Mouse (Mus musculus): ENCODE results near the gene Gpr171.
A peak's percentile ranks its signal among the peaks of the same experiment; 100 is the strongest.
"Not testable (repeated sequence)": the region's sequence is repeated elsewhere in the genome, so short reads cannot be mapped to it uniquely, and the experiment has no call there.

The Gpr171 gene

DNA sequence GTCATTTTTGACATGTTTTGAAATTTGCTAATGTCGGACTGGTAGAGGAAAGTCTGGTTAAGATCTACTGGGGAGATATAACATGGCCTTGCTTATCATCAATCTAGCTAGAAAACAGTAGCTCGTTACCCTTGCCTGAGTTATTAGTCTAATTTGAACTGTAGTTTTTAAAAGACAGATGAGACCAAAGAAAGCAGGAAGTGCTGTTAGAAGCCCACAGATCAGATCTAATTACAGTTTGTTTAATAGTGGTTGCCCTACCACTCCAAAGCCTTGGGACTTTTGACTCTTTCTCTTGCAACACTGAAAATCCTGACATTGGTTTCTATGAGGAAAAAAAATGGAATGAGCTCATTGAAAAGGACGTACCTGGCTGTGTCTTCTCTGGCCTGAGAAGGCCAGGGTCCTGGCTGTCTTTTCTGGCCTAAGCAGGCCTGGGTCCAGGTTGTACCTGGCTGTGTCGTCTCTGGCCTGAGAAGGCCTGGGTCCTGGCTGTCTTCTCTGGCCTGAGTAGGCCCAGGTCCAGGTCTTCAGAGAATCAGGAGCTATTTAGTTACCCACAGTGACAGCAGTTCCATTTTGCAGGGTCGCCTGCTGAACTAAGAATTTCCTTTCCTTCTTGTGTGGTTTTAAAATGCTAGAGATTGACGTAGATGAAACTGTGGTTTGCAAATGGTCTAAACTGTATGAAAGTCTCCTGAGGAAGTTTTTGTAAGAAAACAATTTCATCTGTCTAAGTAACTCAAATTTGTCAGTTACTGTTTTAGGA, at the start of gene Gpr171:
Gene Gpr171 (minus strand): TSS at position 604 of the 769 bp plus-strand sequence.
- no peak for DNase-seq (ENCODE audit: low spot score in 2 of 2)

- no peak for DNase-seq (ENCODE audit: low spot score in 2 of 2)
Measured at GRCm38 (mm10) chr3:59150624-59151023, 49.0 kb upstream of the Gpr171 start.

- no peak for DNase-seq (ENCODE audit: low spot score in 2 of 2)
Measured at GRCm38 (mm10) chr3:59149646-59150045, 48.0 kb upstream of the Gpr171 start.

- DNase-seq (ENCODE audit: low spot score in 2 of 2) = no peak
Measured at GRCm38 (mm10) chr3:59145194-59145593, 43.6 kb upstream of the Gpr171 start.

DNA sequence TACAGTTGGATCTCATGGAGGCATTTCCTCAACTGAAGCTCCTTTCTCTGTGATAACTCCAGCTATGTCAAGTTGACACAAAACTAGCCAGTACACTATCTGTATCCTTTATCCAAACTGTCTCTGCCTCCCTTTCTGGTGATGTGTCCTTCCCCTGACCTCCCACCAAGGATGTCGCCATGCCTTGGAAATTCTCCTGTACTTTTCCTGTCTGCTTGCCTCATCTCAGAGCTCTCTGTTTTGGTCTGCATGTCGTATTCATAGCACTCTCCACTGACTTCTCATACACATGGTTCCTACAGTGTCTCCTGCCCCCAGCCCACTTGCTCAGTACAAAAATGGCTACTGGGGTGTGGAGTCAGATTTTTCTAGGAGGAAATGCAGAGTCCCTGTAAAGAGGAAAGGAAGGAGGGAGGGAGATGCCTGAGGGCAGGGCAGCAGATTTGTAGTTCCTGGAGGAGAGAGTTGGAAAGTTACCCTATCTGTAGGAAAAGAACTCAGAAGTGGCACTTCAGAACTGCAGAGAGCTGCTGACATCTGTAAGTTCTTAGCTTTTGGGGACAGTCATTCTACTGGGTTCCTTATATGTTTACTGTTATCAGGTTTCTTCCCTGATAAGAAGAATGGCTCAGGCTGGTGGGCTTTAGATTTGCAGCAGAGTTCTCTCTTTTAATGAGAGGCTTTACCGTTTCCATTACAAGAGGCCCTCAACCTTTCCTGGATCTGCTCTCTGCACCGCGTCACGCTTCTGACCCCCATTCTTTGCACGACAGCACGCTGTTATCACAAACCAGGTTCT, 40.1 kb upstream of the Gpr171 start:
- DNase-seq (ENCODE audit: low spot score in 2 of 2) = no peak

DNA sequence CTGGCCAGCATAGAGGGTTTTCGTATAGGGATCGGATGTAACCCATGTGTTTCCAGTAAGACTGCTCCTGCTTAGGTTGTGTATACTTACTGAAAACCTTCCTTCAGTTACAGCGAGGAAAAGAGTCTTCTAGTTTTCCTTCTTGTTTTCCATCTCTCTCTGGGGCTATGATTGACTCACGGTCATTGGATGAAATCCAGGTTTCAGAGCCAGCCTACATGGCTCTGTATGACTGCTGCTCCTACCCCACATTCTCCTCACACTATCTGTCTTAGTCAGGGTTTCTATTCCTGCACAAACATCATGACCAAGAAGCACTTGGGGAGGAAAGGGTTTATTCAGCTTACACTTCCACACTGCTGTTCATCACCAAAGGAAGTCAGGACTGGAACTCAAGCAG, 39.3 kb upstream of the Gpr171 start:
- not testable (repeated sequence) for DNase-seq (ENCODE audit: low spot score in 2 of 2)

DNA sequence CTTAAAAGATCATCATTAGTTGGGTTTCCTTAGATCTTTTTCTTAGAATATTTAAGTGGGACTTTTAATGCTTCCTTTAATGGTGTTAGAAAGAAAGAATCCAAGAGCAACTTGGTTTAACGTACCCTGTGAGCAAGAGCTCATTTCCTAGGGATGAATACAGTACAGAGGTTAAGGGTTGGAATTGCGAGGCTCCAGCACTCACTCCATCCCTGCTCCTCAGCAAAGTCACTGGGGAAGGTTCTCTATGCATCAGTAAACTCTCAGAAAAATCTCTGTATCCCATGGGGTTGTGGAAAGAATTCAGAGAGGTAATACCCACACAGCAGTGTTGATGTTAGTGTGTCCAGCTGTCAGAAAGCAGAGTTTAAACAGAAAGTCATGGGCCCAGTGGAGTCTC, 38.5 kb upstream of the Gpr171 start:
- no peak for DNase-seq (ENCODE audit: low spot score in 2 of 2)

GRCm38 (mm10) chr3:59139651-59140051, 38.0 kb upstream of the Gpr171 start:
- no peak for DNase-seq (ENCODE audit: low spot score in 2 of 2)

DNA sequence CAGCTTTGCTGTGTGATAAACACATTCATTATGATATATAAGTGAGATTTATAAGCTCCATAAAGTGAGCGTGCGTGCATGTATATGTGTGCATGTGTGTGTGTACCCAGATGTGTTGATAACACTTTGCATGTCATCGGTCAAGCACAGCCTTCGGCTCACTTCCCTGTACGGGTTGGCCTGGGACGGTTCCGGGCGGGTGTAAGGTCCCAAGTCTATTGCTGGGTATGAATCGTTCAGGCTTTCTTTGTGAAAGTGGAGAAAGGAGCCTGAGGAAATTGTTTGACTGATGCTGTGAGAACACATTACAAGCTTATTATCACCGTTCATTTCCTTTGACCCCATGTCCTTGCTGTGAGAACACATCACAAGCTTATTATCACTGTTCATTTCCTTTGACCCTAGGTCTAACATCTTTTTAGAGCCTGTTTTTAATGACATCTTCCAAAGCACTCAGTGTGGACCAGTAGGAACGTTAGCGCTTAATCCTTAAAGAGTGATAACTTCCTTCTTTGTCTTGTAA, 37.4 kb upstream of the Gpr171 start:
- no peak for DNase-seq (ENCODE audit: low spot score in 2 of 2)

DNA sequence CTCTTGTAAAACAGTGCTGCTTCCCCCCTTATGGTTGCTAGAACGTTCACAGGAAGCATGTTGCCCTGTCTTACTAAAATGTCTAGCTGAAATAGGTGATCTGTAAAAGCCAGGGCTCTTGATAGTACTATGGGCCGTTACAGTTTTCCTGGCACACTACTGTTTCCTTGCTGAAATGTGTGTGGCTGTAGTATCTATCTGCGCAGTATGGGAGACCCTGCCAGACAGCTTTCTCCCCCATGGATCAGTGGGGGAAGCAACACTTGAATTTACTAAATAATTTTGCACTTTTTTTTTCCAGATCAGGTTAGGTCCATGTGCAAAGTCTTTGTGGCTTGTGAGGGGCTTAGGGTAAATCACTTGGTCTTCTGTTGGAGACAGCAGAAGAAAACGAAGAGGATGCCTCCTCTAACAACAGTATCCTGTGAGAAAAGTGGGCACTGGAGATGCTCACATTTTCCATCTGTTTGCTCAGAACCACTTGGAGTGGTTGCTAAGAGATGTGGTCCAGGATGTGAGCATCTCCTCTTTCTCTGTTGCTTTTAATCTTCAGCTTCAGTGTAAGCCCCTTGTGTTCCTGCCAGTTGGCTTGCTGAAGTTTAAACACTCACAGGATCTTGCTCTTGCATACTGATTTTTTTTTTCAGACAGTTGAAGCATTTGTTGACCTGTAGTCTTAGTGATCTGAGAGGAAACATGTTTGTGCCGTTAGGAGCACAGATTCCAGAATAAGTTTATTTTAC, 34.5 kb upstream of the Gpr171 start:
- no peak for DNase-seq (ENCODE audit: low spot score in 2 of 2)

DNA sequence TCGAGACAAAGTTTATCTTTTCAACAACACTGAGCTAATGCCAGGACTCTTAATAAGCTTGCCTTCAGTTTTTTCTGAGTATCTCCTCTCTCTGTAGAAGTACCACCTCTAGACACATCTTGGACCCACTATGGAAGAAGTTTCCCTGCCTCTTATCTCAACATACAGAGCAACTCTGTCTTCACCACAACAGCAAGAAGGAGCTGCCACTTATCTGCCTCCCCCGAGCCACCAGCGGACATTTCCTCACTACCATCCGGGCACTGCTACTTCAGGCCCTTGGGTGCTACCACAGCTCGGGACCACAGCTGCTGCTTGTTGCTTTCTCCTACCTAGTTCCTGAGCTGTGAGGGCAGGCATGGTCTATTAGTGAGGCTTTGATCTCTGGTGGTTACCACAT, 31.6 kb upstream of the Gpr171 start:
- no peak for DNase-seq (ENCODE audit: low spot score in 2 of 2)

DNA sequence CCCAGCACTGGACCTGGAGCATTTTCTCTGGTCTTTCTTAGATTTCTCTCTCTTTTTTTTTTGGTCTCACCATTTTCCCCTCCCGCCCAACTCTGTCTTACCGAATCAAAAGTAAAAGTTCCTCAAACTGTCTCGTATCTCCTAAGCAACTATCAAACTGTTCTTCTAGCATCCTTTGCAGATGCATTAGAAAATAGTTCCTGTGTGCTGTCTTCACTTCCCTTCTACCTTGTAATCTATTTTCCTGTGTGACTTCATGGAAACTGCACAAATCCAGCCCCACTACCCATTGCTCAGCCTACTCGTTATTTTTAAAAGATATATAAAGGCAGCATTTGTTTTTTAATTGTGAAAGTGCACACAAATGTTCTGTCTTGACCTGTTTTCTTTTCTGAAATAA, 30.3 kb upstream of the Gpr171 start:
- no peak for DNase-seq (ENCODE audit: low spot score in 2 of 2)

DNA sequence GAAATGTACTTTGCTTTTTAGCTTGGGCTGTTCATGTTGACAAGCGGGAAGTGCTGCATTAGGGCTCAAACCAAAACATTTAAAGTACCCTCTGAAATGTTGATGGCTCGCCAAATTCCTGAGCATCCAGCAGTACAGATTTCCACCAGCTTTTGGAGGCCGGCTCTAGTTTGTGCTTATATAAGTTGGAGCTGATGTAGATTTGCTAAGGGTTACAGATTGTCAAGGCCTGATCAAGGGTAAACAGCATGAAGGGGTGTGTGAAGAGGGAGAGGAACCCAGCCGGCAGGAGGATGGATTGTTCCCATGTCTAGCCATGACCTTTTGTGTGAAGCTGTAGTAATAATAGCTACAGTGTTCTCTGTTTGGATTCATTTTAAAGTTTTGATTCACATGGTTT, 29.5 kb upstream of the Gpr171 start:
- no peak for DNase-seq (ENCODE audit: low spot score in 2 of 2)

- DNase-seq (ENCODE audit: low spot score in 2 of 2) = peak in 1 of 2 experiments; percentile 22
Measured at GRCm38 (mm10) chr3:59130431-59130830, 28.8 kb upstream of the Gpr171 start.

DNA sequence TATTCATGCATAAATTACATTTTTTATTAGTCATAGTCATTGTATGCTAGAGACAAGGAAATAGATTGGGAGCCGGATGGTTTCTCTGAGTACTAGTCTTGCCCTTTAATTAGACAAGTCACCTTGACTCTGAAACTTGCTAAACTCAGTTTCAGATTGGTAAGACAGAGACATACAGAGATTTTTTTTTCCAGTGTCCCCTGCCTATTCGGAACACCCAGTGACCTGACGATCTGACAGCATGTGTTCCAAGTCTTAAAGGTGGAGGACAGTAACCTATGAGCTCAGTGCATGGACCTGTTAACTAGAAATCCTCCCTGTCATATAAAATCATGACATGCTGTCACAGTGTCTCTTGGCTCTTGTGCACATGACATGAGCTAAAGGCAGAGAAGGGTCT, 27.9 kb upstream of the Gpr171 start:
- DNase-seq (ENCODE audit: low spot score in 2 of 2) = no peak

GRCm38 (mm10) chr3:59128681-59129080, 27.1 kb upstream of the Gpr171 start:
- DNase-seq (ENCODE audit: low spot score in 2 of 2) = no peak

DNA sequence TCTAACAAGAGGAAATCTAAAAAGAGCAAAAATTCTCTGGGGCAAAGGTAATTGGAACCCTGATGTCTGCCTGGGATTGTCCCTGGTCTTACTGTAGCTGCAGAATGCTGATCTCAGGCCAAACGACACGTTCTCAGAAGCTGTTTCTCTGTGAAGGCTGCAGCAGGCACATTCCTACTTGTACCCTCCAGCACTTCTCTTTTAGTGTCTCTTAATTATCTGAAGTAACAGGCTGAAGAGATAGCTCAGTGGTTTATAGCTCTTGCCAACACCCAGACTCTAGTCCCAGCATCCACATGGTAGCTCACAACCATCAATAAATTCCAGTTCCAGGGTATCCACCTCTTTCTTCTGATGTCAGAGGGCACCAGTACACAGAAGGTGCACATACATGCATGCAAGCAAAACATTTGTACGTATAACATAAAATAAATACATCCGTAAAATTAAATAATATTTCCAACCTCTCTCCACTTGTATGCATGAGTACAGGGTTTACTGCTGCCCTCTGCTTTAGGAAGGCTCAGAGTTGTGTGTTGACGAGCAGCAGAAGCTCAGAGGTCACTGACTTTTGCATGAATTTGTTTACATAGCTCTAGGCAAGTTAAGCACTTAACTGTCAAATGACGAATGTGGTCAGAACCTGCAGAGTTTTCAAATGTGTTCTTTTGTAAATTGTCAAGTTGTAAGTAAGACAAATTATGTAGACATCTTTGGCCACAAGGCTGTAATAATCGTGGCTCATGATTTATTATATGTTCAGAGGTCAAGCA, 24.3 kb upstream of the Gpr171 start:
- DNase-seq (ENCODE audit: low spot score in 2 of 2) = no peak

DNA sequence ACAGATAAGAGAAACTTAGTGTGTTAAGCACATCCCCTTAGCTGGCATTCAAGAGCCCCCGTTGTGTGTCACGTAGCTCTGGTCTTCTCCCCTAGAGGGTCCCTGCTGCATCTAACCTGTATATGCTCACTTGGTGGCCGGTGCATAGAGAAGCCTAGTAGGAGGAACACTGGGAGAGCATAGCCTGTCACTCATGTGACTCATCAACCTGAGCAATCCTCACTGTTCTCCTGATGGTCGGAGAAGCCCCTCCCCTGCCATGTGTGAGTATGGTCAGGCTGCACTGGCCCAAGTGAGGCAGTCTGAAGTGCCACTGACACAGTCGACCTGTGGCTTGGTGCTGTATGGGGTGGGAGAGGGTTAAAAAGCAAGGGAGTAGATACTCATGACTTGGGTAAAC, 23.4 kb upstream of the Gpr171 start:
- DNase-seq (ENCODE audit: low spot score in 2 of 2) = no peak

- no peak for DNase-seq (ENCODE audit: low spot score in 2 of 2)
Measured at GRCm38 (mm10) chr3:59121780-59122449, 20.3 kb upstream of the Gpr171 start.

DNA sequence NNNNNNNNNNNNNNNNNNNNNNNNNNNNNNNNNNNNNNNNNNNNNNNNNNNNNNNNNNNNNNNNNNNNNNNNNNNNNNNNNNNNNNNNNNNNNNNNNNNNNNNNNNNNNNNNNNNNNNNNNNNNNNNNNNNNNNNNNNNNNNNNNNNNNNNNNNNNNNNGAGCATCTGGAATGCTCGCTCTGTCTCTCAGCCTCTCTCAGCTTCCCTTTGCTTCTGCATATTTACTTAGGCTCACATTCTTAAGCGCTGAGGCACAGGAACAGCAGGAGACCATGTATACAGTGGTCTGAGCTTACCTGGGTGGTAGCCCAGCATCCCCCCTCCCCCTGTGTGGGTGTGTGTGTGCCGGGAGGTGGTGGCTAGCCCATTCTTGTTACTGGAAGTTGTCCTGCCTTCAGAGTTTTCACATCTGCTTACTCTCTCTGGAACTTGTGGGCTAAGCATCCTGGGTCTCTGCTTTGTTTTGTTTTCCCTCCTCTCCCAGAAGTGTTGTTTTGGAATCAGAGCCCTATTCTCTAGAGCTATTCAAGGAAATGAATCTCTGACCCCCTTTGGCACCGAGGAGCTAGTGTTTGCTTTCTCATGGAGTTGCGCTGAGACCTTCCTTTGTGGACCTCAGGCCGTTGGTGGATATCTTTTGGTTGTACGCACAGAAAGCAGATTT, 19.6 kb upstream of the Gpr171 start:
- DNase-seq (ENCODE audit: low spot score in 2 of 2) = no peak
